Mouse (Mus musculus) thymus, postnatal 10 days (tissue): ENCODE measurements around the gene Gm156.
"Not testable (repeated sequence)": the region's sequence is repeated elsewhere in the genome, so short reads cannot be mapped to it uniquely, and the experiment has no call there.

ENCODE experiments used
- DNase-seq, 2 experiments: peaks; one replicate each; pipeline ENCODE4 v3.0.0; 2021; ENCODE audit warnings: low spot score in 2 of 2

Gene Gm156

GRCm38 (mm10) chr6:129784170-129784569 lies at the start of gene Gm156:
TSS of gene Gm156 (minus strand) at chr6:129784270.
- not testable (repeated sequence) for DNase-seq

DNA sequence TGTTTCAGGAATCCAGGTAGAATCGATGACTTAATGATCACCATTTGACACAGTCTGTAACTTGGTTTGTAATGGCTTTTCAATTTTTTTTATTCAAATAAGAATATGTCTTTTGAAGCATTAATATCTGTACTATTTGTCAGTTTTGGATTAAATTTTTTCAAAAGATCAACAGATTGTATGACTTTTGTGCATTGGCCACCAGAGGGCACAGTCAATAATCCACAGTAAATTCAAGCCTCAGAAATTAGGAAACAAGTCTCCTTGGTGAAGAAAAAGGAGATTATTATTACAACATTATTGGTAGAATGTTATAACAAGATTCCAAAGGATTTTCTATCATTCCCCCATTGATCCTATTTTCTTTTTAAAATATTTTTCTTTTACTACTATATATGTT lies 41.5 kb upstream of the Gm156 start:
- no peak for DNase-seq

DNA sequence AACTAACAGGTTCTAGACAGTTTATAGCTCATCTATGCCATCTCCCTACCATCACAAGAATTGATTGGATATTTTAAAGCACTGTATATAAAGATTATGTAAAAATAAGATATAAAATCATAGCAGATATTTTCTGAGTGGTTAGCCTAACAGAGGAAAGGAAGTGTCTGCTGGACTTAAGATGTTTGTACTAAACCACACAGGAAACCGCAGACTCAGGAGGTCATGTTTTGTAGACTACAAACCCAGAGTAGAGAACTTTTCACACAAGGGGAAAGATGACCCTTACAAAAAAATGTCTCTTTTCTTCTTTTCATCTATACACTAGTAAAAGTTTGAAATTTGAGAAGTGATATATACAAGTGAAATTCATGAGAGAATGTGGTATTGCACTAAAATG lies 39.9 kb upstream of the Gm156 start:
- no peak for DNase-seq

DNA sequence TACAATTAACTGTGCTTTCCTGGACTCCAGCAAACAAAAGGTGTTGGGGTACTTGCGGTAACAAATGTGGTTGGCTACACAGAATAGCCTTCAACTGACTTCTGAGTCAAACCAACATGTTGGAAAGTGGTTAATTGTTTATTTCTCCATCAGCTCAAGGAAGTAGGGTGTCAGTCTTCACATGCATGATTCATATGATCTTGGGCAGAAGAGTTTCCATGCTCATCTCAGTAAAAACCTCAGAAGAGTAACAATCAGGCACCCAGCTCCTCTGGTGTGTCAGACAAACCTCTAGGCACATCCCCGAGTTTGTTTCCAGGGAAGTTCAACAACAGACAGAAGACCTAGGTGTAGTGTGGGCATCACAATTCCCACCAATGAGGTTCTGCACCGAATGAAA lies 33.7 kb upstream of the Gm156 start:
- DNase-seq = no peak

- DNase-seq = no peak
Observed at GRCm38 (mm10) chr6:129747654-129748032, 36.4 kb downstream of the Gm156 start.

GRCm38 (mm10) chr6:129747016-129747653 lies 36.9 kb downstream of the Gm156 start:
- no peak for DNase-seq

GRCm38 (mm10) chr6:129746151-129746550 lies 37.9 kb downstream of the Gm156 start:
- no peak for DNase-seq

DNA sequence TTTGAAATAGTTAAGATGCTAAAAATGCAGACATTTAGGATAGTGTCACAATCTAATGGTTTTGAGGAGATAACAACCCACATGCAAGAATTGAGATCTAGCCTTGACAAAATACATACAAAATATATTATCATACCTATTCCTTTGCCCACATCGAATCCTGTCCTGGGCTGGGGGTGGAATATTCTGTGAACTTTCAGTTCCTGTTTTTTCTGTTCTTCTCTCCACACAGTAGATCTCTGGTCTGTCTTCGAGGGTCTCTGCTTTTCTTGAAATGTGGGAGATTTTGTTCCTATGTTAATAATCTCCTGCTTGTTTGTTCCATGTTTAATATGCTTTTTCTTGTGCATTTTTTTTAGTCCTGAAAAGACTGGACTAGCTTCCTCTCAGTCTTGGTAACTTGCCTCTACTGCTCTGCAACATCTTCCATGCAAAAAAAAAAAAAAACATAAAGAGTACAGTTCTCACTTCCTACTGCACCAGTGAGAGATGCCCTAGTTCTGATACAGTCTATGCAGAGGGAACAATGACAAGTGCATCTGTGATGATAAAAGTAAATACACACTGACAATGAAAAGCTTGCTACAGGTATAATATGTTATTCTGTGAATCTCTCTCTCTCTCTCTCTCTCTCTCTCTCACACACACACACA lies 43.9 kb downstream of the Gm156 start, which contains the start of gene Klri2:
Gene Klri2, minus strand, starts transcription at position 416 of the 653 bp plus-strand sequence.
- no peak for DNase-seq

GRCm38 (mm10) chr6:129736414-129736813 lies 47.7 kb downstream of the Gm156 start:
- DNase-seq = no peak

DNA sequence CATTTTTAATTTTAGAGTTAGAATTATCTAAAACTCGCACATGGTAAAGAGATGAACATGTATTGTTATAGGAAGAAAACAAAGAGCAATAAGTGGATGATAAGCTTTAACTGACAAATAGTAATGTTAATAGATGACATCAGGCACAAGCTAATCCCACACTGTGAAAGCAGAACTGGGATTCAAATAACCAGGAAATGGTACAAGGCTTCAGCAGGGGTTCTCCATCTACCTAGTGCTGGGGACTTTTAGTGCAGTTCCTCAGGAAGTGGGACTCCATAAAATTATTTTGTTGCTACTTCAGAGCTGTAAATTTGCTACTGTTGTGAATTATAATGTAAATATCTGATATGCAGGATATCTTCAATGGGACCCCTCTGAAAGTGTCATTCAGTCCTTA lies 56.8 kb downstream of the Gm156 start:
- DNase-seq = no peak

DNA sequence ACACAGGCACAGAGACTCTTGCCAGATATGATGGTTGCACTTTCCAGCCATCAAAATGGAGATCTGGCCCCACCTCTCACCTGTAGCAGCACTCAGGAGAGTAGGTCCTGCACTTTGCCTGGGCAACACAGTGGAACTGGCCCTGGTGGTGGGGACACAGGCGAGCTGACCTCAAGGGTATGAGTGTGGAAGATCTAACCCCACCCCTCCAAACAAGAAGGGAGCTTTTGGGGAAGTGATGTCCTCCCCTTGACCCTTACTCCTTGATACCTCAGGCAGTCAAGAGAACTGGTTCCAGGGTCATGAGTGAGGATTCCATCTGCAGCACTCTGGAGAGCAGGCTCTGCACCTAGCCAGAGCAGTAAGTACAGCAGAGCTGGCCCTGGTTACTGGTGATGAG lies 62.7 kb downstream of the Gm156 start:
- no peak for DNase-seq

- DNase-seq = no peak
Observed at GRCm38 (mm10) chr6:129720487-129720886, 63.6 kb downstream of the Gm156 start.

- no peak for DNase-seq
Observed at GRCm38 (mm10) chr6:129717032-129717431, 67.0 kb downstream of the Gm156 start, which contains the start of gene Klri1. TSS of gene Klri1 (minus strand) at chr6:129717132.
